Mouse (Mus musculus) CH12.LX (cell line): Measurements from ENCODE around the gene Acsbg2. TPM values are rescaled to one million over a fixed set of nuclear protein-coding genes. Genes with fewer than 3 reads are reported as not detected.

Experiments used
- DNase-seq: peaks from one replicate; pipeline ENCODE4 v3.0.0-alpha.2; 2013; ENCODE audit errors: extremely low read depth
- H3K27ac ChIP-seq: 2 replicates; pipeline ENCODE4 v1.5.1; 2012; ENCODE audit warnings: low read depth, mild to moderate bottlenecking, control low read depth, moderate library complexity; ENCODE audit not compliant: insufficient read depth
- H3K27me3 ChIP-seq: replicated peaks from 2 replicates; pipeline ENCODE3; 2012; ENCODE audit warnings: inconsistent platforms
- H3K36me3 ChIP-seq, 2 experiments: replicated peaks in 1 of 2; 2 replicates each; pipeline versions ENCODE3 to v1.6.1; 2012; ENCODE audit warnings: inconsistent platforms in 1 of 2, low read length in 1 of 2, mild to moderate bottlenecking in 1 of 2, mixed read lengths in 1 of 2, moderate library complexity in 1 of 2; ENCODE audit not compliant: control insufficient read depth in 1 of 2, insufficient read depth in 1 of 2
- H3K4me1 ChIP-seq, 2 experiments: 2 replicates each; pipeline ENCODE4 v1.6.1; 2012; ENCODE audit warnings: inconsistent platforms in 1 of 2, moderate library complexity in 1 of 2; ENCODE audit not compliant: insufficient read depth in 2 of 2, control insufficient read depth in 1 of 2
- H3K4me2 ChIP-seq: 2 replicates; pipeline ENCODE4 v1.6.1; 2012; ENCODE audit warnings: low read depth, mild to moderate bottlenecking, control low read depth; ENCODE audit not compliant: poor library complexity, insufficient read depth, severe bottlenecking
- H3K4me3 ChIP-seq, 3 experiments: fragments of 150-350 bp in 1 of 3; sonication (generic) in 1 of 3; replicated peaks in 1 of 3; 2 replicates each; pipeline versions ENCODE3 to v1.5.1; 2011 to 2012; ENCODE audit warnings: low read depth in 2 of 3, low read length in 2 of 3, mild to moderate bottlenecking in 2 of 3, moderate library complexity in 2 of 3, control low read depth in 1 of 3, improper control_type of control experiment in 1 of 3, inconsistent platforms in 1 of 3, mixed read lengths in 1 of 3; ENCODE audit not compliant: poor library complexity in 1 of 3
- H3K79me2 ChIP-seq: replicated peaks from 2 replicates; pipeline ENCODE4 v1.6.1; 2012; ENCODE audit warnings: mild to moderate bottlenecking, moderate library complexity; ENCODE audit not compliant: control insufficient read depth, poor library complexity, insufficient read depth, severe bottlenecking; ENCODE audit errors: extremely low read depth
- H3K9ac ChIP-seq: 2 replicates; pipeline ENCODE4 v1.6.1; 2012; ENCODE audit warnings: low read depth, mild to moderate bottlenecking, control low read depth, moderate library complexity; ENCODE audit not compliant: insufficient read depth
- H3K9me3 ChIP-seq: replicated peaks from 2 replicates; pipeline ENCODE3; 2012; ENCODE audit warnings: low read length, inconsistent platforms, mixed read lengths
- BHLHE40 ChIP-seq: IDR thresholded peaks from 2 replicates; pipeline ENCODE4 v1.6.1; 2011; ENCODE audit warnings: mild to moderate bottlenecking, low read depth, low read length, improper control_type of control experiment
- CHD2 ChIP-seq: IDR thresholded peaks from 2 replicates; pipeline ENCODE4 v1.6.1; 2011; ENCODE audit warnings: low read length, improper control_type of control experiment
- ELF1 ChIP-seq: IDR thresholded peaks from 2 replicates; pipeline ENCODE4 v1.6.1; 2014; ENCODE audit warnings: low read depth, mild to moderate bottlenecking, inconsistent platforms, low read length, improper control_type of control experiment
- ETS1 ChIP-seq: conservative IDR thresholded peaks from 2 replicates; pipeline ENCODE4 v1.6.1; 2012; ENCODE audit warnings: low read depth, mild to moderate bottlenecking, inconsistent platforms, low read length, improper control_type of control experiment, moderate library complexity
- HCFC1 ChIP-seq: IDR thresholded peaks from 2 replicates; pipeline ENCODE4 v1.6.1; 2012; ENCODE audit warnings: low read depth, mild to moderate bottlenecking, inconsistent platforms, low read length, improper control_type of control experiment
- JUN ChIP-seq: IDR thresholded peaks from 2 replicates; pipeline ENCODE4 v1.6.1; 2011; ENCODE audit warnings: low read depth, mild to moderate bottlenecking, low read length, improper control_type of control experiment, moderate library complexity; ENCODE audit not compliant: insufficient read depth
- MAFK ChIP-seq: IDR thresholded peaks from 2 replicates; pipeline ENCODE4 v1.6.1; 2011; ENCODE audit warnings: low read length, improper control_type of control experiment; ENCODE audit not compliant: insufficient replicate concordance
- MYC ChIP-seq: IDR thresholded peaks from 2 replicates; pipeline ENCODE4 v1.6.1; 2011; ENCODE audit warnings: low read depth, mild to moderate bottlenecking, improper control_type of control experiment, low read length
- RAD21 ChIP-seq: IDR thresholded peaks from 2 replicates; pipeline ENCODE4 v1.6.1; 2011; ENCODE audit warnings: low read depth, mild to moderate bottlenecking, low read length, improper control_type of control experiment, moderate library complexity
- RCOR1 ChIP-seq: conservative IDR thresholded peaks from 2 replicates; pipeline ENCODE4 v1.6.1; 2012; ENCODE audit warnings: low read depth, mild to moderate bottlenecking, inconsistent platforms, low read length, improper control_type of control experiment
- TCF12 ChIP-seq: IDR thresholded peaks from 2 replicates; pipeline ENCODE4 v1.6.1; 2014; ENCODE audit warnings: low read depth, mild to moderate bottlenecking, inconsistent platforms, low read length, improper control_type of control experiment
- UBTF ChIP-seq: IDR thresholded peaks from 2 replicates; pipeline ENCODE4 v1.6.1; 2012; ENCODE audit warnings: low read depth, mild to moderate bottlenecking, inconsistent platforms, low read length, improper control_type of control experiment, moderate library complexity
- dilution Hi-C: fragments of 300-500 bp; cut with MboI; formaldehyde crosslinking; loops from 2 replicates; pipeline ENCODE4 v1.14.3; 2020; ENCODE audit warnings: low sequenced_read_pairs; ENCODE audit not compliant: extremely low pct_unique_long_range_greater_than_20kb, extremely low pct_ligation_motif_present
- in situ Hi-C: fragments of 300-500 bp; cut with MboI; formaldehyde crosslinking; loops from 3 replicates; pipeline ENCODE4 v1.14.3; 2019; ENCODE audit warnings: low sequenced_read_pairs, low pct_ligation_motif_present, low pct_unique_long_range_greater_than_20kb, mixed read lengths
- polyA plus RNA-seq: library from polyadenylated mRNA; unstranded; fragments of >175 nt; gene quantifications from 2 replicates; pipeline ENCODE4 v1.2.1, GENCODE M21; 2012; ENCODE audit warnings: low read depth; ENCODE audit not compliant: insufficient read length
- total RNA-seq, 2 experiments: library from RNA; depleted of rRNA; stranded (reverse); fragments of 300-350 nt in 1 of 2; fragments of >200 nt in 1 of 2; gene quantifications; 2 replicates each; pipeline ENCODE4 v1.2.3; 2012 to 2014

Acsbg2 gene
- total and polyA plus RNA-seq, 3 experiments: not detected

DNA sequence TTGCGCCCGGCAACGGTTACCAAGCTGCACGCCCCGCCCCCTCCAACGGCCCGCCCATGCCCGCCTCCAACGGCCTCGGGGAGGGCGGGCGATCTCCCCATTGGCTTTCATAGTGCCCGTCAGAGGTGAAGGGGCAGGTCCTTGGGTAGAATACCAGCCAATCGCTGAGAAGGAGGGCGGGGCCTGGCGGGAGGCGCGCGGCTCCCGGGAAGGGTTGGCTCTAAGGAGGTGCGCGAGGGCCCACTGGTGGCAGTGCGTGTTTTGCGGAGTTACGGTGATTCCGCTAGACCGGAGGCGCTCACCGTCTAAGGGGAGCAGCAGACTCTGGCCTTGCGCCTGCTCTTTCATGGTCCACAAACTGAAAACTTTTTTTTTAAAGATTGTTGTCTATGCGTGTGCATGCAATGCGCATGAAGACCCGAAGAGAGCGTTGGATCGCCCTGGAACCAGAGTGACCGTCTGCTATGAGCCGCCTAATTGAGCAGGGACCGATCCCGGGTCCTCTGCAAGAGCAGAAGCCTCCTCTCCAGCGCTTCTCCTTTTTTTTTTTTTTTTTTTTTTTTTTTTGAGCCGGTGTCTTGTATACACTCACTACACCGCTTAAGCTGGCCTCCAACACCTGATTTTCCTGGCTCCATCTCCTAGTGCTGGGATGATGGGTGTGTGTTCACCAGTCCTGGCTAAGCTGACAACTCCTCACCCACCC lies 43.0 kb downstream of the Acsbg2 start (continued):
- TF ChIP-seq UBTF (0 out of 2 replicates have a peak, but pooled peaks have one; percentile 41), ELF1 (peak; percentile 42; the same call in 1 of the 2 replicates), HCFC1 (peak; percentile 47; the same call in 1 of the 2 replicates)

DNA sequence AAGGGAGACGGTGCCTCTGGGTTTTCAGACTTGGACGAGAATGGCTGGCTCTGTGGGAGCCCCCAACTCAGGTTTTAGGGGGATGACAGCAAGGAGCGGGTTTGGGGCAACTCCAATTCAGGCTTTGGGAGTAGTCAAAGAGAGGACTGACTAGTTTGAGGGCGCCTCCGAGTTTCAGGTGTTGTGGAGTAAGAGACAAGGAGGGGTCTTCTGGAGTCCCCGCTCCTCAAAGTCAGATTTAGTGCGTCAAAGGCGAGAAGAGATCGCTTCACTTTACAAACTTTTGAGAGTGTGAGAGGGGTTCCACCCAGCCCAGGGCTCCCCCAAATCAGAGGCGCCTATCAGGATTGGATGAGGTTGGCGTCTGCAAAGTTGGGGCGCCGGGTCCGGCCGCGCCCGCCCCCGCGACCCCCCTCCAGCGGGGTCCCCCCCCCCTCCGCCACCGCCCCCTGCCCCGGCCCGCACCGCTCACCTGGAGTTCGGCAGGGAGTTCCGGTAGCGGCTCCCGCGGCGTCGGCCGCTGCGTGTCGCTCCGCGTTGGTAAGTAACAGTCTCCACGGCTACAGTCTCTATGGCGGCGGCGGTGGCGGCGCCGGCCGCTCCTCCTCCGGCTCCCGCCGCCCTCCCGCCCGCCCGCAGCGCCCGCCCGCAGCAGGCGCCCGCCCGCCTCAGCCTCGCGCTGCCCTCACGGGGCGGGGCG lies 43.7 kb downstream of the Acsbg2 start, which contains the start of gene Rfx2:
TSS of gene Rfx2 (minus strand) at position 603 of the 700 bp plus-strand sequence.
- H3K36me3 ChIP-seq: no peaks in the 10 kb centered on the region
- no peak for DNase-seq
- TF ChIP-seq BHLHE40: no peak
- TF ChIP-seq, all 38 proteins: peak for 0
- Histone ChIP-seq H3K9ac (peak within 1 kb of the TSS; percentile 32; the same call in 1 of the 2 replicates), H3K27ac (no peak within 1 kb of the TSS), H3K4me2 (peak within 1 kb of the TSS; percentile 79), H3K27me3 (peaks cover 75% of the 10 kb centered on the region), H3K79me2 (no peaks in the 10 kb centered on the region), H3K9me3 (no peaks in the 10 kb centered on the region), H3K4me1 (peaks cover 0 to 4% of the 10 kb centered on the region in 2 experiments; a peak in 2 of 4 replicates), H3K4me3 (peak within 1 kb of the TSS; percentile 24 to 44 (median 36))
- dilution Hi-C loops (no loop called here), in situ Hi-C loops (no loop called here)

DNA sequence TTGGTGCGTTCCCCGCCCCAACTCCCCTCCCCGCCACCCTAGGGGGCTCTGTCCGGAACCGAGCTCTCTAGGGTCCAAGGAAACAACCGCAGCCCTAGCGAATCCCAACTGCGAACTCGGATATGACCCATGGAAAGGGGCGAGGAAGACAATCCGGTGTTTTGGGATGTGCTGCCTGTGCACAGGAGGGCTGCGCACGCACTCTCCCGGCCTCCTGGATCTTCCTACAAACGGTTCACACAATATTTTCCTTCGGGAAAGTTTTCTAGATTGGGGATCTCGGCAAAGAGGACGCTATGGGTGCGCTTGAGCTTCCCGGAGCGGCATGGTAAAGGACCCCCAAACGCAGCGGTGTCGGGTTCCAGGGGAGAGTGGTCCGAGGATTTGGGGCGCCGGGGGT lies 44.5 kb downstream of the Acsbg2 start:
- Histone ChIP-seq H3K79me2 (no peaks in the 10 kb centered on the region), H3K36me3 (no peaks in the 10 kb centered on the region), H3K27me3 (peaks cover 79% of the 10 kb centered on the region), H3K9me3 (no peaks in the 10 kb centered on the region), H3K9ac (no peak overlapping the region), H3K4me1 (peaks cover 0 to 4% of the 10 kb centered on the region in 2 experiments; a peak in 2 of 4 replicates), H3K4me3 (no peak overlapping the region), H3K27ac (no peak overlapping the region), H3K4me2 (no peak overlapping the region)
- no peak for DNase-seq
- in situ Hi-C loops (no loop called here), dilution Hi-C loops (no loop called here)
- TF ChIP-seq RAD21 (no peak), CHD2 (no peak), JUN (no peak), MYC (no peak), MAFK (no peak), ETS1 (no peak), RCOR1 (no peak), TCF12 (no peak)
